Mouse (Mus musculus): ENCODE measurements around the gene Dlg1.

- TF ChIP-seq CTCF (IDR thresholded peaks at IDR 0.05; ENCODE audit: control insufficient read depth, insufficient read depth, insufficient replicate concordance, low read depth, low read length) (no peak), POLR2A (IDR thresholded peaks at IDR 0.05; ENCODE audit: control insufficient read depth, low read depth, low read length) (no peak)
Measured at GRCm38 (mm10) chr16:31867736-31868135, 204.5 kb downstream of the Dlg1 start.
